Mouse (Mus musculus): Measurements from ENCODE around the gene Krt14. TPM values are rescaled to one million over a fixed set of nuclear protein-coding genes. Genes with fewer than 3 reads are reported as not detected.

The Krt14 gene
- polyA plus RNA-seq, 1 experiment, result 9.9 TPM

DNA sequence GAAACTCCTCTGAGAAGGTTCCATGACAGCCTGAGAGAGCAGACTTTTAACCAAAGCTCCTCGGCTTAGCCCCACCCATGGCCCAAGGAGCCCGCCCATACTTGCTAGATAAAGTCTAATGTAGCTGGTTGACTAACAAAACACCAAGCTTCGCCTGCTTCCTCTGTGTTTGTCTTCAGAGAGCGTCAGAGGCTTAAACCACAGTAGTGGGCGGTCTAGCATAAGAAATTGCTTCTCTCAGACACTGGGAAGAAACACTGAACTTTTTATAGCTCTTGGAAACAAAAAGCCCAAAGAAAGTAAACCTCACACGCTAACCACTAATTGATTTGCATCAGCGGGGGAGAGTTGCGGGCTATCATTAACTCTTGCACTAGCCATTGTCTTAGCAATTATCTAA is 14.4 kb upstream of the Krt14 start:
- peak overlapping the region; percentile 28 for H3K4me2 ChIP-seq (ENCODE audit: low read depth)
- no peak overlapping the region for H3K4me3 ChIP-seq
- no peak overlapping the region for H3ac ChIP-seq (ENCODE audit: control insufficient read depth, insufficient read length)
- H3K36me3 ChIP-seq (ENCODE audit: control insufficient read depth, insufficient read depth), result no peaks in the 10 kb centered on the region
- no peaks in the 10 kb centered on the region for H3K27me3 ChIP-seq (ENCODE audit: control insufficient read depth, insufficient read depth, insufficient read length)
- no peaks in the 10 kb centered on the region for H3K79me2 ChIP-seq (ENCODE audit: control insufficient read depth, insufficient read depth)
- TF ChIP-seq REST (IDR thresholded peaks at IDR 0.05; ENCODE audit: insufficient read depth, insufficient read length) (no peak), POLR2A (IDR thresholded peaks at IDR 0.05; ENCODE audit: insufficient read length, low read depth) (no peak), MAX (IDR thresholded peaks at IDR 0.05; ENCODE audit: low read depth) (no peak), SRF (IDR thresholded peaks at IDR 0.05; ENCODE audit: control insufficient read depth, insufficient read length, low read depth) (no peak), USF1 (IDR thresholded peaks at IDR 0.05; ENCODE audit: low read depth) (no peak), TCF3 (IDR thresholded peaks at IDR 0.05; ENCODE audit: insufficient read length, low read depth) (no peak), POLR2AphosphoS2 (IDR thresholded peaks at IDR 0.05; ENCODE audit: insufficient read length, low read depth) (no peak), MYOG (IDR thresholded peaks at IDR 0.05; ENCODE audit: control insufficient read depth in 1 of 3, insufficient read depth in 1 of 3, insufficient read length in 2 of 3, low read depth in 2 of 3) (no peak), E2F4 (IDR thresholded peaks at IDR 0.05; ENCODE audit: insufficient read depth) (no peak), CEBPB (IDR thresholded peaks at IDR 0.05; ENCODE audit: insufficient read depth, poor library complexity, severe bottlenecking) (no peak), MYOD1 (IDR thresholded peaks at IDR 0.05; ENCODE audit: control insufficient read depth in 1 of 3, insufficient read length in 2 of 3, low read depth in 2 of 3) (no peak), TCF12 (IDR thresholded peaks at IDR 0.05; ENCODE audit: insufficient read depth, poor library complexity, severe bottlenecking) (no peak)

- no peaks in the 10 kb centered on the region for H3K27me3 ChIP-seq (ENCODE audit: control insufficient read depth, insufficient read depth, insufficient read length)
- H3K36me3 ChIP-seq (ENCODE audit: control insufficient read depth, insufficient read depth), result no peaks in the 10 kb centered on the region
These were observed 12.0 kb upstream of the Krt14 start for GRCm38 (mm10) chr11:100219304-100219703.

DNA sequence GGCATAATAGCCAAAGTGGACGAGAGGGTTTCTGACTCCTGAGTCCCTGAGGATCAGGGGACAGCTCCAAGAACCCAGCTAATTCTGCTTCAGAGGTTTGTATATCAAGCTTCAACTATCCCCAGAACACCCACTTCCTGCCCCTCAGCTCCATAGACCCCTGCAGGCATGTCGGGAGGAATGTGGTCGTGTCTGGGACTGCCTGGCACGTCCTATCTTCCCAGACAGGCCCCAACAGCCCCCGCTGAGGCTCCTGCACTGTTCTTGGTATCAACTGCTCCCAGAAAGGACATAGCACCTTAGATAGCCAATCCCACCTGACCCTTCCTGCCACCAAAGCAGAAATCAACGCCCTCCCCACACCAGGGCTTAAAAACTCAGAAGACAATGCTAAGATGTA is 1.2 kb upstream of the Krt14 start:
- no peak overlapping the region for H3ac ChIP-seq (ENCODE audit: control insufficient read depth, insufficient read length)
- no peak for TF ChIP-seq POLR2AphosphoS2 (IDR thresholded peaks at IDR 0.05; ENCODE audit: insufficient read length, low read depth)
- TF ChIP-seq TCF12 (IDR thresholded peaks at IDR 0.05; ENCODE audit: insufficient read depth, poor library complexity, severe bottlenecking), result no peak
- no peak for TF ChIP-seq USF1 (IDR thresholded peaks at IDR 0.05; ENCODE audit: low read depth)
- no peak for TF ChIP-seq REST (IDR thresholded peaks at IDR 0.05; ENCODE audit: insufficient read depth, insufficient read length)
- TF ChIP-seq TCF3 (IDR thresholded peaks at IDR 0.05; ENCODE audit: insufficient read length, low read depth), result no peak
- TF ChIP-seq MAX (IDR thresholded peaks at IDR 0.05; ENCODE audit: low read depth), result no peak
- no peak for TF ChIP-seq CEBPB (IDR thresholded peaks at IDR 0.05; ENCODE audit: insufficient read depth, poor library complexity, severe bottlenecking)
- TF ChIP-seq MYOD1 (IDR thresholded peaks at IDR 0.05; ENCODE audit: control insufficient read depth in 1 of 3, insufficient read length in 2 of 3, low read depth in 2 of 3), result no peak
- no peak for TF ChIP-seq E2F4 (IDR thresholded peaks at IDR 0.05; ENCODE audit: insufficient read depth)
- no peak for TF ChIP-seq SRF (IDR thresholded peaks at IDR 0.05; ENCODE audit: control insufficient read depth, insufficient read length, low read depth)
- TF ChIP-seq POLR2A (IDR thresholded peaks at IDR 0.05; ENCODE audit: insufficient read length, low read depth), result no peak
- no peak for TF ChIP-seq MYOG (IDR thresholded peaks at IDR 0.05; ENCODE audit: control insufficient read depth in 1 of 3, insufficient read depth in 1 of 3, insufficient read length in 2 of 3, low read depth in 2 of 3)
- no peaks in the 10 kb centered on the region for H3K27me3 ChIP-seq (ENCODE audit: control insufficient read depth, insufficient read depth, insufficient read length)
- no peaks in the 10 kb centered on the region for H3K79me2 ChIP-seq (ENCODE audit: control insufficient read depth, insufficient read depth)
- no peak overlapping the region for H3K4me3 ChIP-seq
- peak overlapping the region; percentile 29 for H3K4me2 ChIP-seq (ENCODE audit: low read depth)
- H3K36me3 ChIP-seq (ENCODE audit: control insufficient read depth, insufficient read depth), result no peaks in the 10 kb centered on the region

More at GRCm38 (mm10) chr11:100219304-100219703, 12.0 kb upstream of the Krt14 start:
- Histone ChIP-seq H3ac (ENCODE audit: control insufficient read depth, insufficient read length) (no peak overlapping the region), H3K4me3 (no peak overlapping the region), H3K79me2 (ENCODE audit: control insufficient read depth, insufficient read depth) (no peaks in the 10 kb centered on the region), H3K4me2 (ENCODE audit: low read depth) (no peak overlapping the region)
- TF ChIP-seq POLR2AphosphoS2 (IDR thresholded peaks at IDR 0.05; ENCODE audit: insufficient read length, low read depth) (no peak), POLR2A (IDR thresholded peaks at IDR 0.05; ENCODE audit: insufficient read length, low read depth) (no peak), MYOD1 (IDR thresholded peaks at IDR 0.05; ENCODE audit: control insufficient read depth in 1 of 3, insufficient read length in 2 of 3, low read depth in 2 of 3) (no peak), E2F4 (IDR thresholded peaks at IDR 0.05; ENCODE audit: insufficient read depth) (no peak), TCF3 (IDR thresholded peaks at IDR 0.05; ENCODE audit: insufficient read length, low read depth) (no peak)

DNA sequence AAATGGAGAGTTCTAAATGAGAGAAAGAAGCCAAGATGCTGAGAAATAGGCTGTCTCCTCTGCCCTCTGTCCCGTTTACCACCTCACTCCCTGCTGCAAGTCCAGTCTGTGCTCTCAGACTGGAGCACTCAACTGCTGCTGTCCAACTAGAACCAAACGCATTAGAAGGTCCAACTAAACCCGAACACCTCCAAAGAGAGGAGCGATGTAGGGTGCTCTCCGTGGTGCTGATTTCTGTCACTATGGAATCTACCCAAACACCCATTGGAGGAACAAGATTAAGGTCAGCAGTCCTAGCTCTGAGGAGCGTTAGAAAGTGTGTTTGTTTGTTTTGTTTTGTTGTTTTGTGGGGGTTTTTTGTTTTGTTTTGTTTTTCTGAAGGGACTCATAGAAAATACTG is 3.9 kb downstream of the Krt14 start:
- Histone ChIP-seq H3K79me2 (ENCODE audit: control insufficient read depth, insufficient read depth) (no peaks in the 10 kb centered on the region), H3K27me3 (ENCODE audit: control insufficient read depth, insufficient read depth, insufficient read length) (no peaks in the 10 kb centered on the region), H3ac (ENCODE audit: control insufficient read depth, insufficient read length) (no peak overlapping the region), H3K4me2 (ENCODE audit: low read depth) (no peak overlapping the region), H3K36me3 (ENCODE audit: control insufficient read depth, insufficient read depth) (no peaks in the 10 kb centered on the region), H3K4me3 (no peak overlapping the region)
- TF ChIP-seq REST (IDR thresholded peaks at IDR 0.05; ENCODE audit: insufficient read depth, insufficient read length) (peak; percentile 86), MYOG (IDR thresholded peaks at IDR 0.05; ENCODE audit: control insufficient read depth in 1 of 3, insufficient read depth in 1 of 3, insufficient read length in 2 of 3, low read depth in 2 of 3) (no peak), E2F4 (IDR thresholded peaks at IDR 0.05; ENCODE audit: insufficient read depth) (no peak), MAX (IDR thresholded peaks at IDR 0.05; ENCODE audit: low read depth) (peak; percentile 42), SRF (IDR thresholded peaks at IDR 0.05; ENCODE audit: control insufficient read depth, insufficient read length, low read depth) (no peak), MYOD1 (IDR thresholded peaks at IDR 0.05; ENCODE audit: control insufficient read depth in 1 of 3, insufficient read length in 2 of 3, low read depth in 2 of 3) (no peak), POLR2AphosphoS2 (IDR thresholded peaks at IDR 0.05; ENCODE audit: insufficient read length, low read depth) (no peak), USF1 (IDR thresholded peaks at IDR 0.05; ENCODE audit: low read depth) (no peak), TCF12 (IDR thresholded peaks at IDR 0.05; ENCODE audit: insufficient read depth, poor library complexity, severe bottlenecking) (no peak)

- no peaks in the 10 kb centered on the region for H3K36me3 ChIP-seq (ENCODE audit: control insufficient read depth, insufficient read depth)
- H3K79me2 ChIP-seq (ENCODE audit: control insufficient read depth, insufficient read depth), result no peaks in the 10 kb centered on the region
- no peak overlapping the region for H3K4me3 ChIP-seq
- TF ChIP-seq TCF12 (IDR thresholded peaks at IDR 0.05; ENCODE audit: insufficient read depth, poor library complexity, severe bottlenecking) (no peak), SRF (IDR thresholded peaks at IDR 0.05; ENCODE audit: control insufficient read depth, insufficient read length, low read depth) (no peak), MYOD1 (IDR thresholded peaks at IDR 0.05; ENCODE audit: control insufficient read depth in 1 of 3, insufficient read length in 2 of 3, low read depth in 2 of 3) (no peak), REST (IDR thresholded peaks at IDR 0.05; ENCODE audit: insufficient read depth, insufficient read length) (no peak), POLR2AphosphoS2 (IDR thresholded peaks at IDR 0.05; ENCODE audit: insufficient read length, low read depth) (no peak), MYOG (IDR thresholded peaks at IDR 0.05; ENCODE audit: control insufficient read depth in 1 of 3, insufficient read depth in 1 of 3, insufficient read length in 2 of 3, low read depth in 2 of 3) (no peak), TCF3 (IDR thresholded peaks at IDR 0.05; ENCODE audit: insufficient read length, low read depth) (no peak), MAX (IDR thresholded peaks at IDR 0.05; ENCODE audit: low read depth) (no peak), POLR2A (IDR thresholded peaks at IDR 0.05; ENCODE audit: insufficient read length, low read depth) (no peak), E2F4 (IDR thresholded peaks at IDR 0.05; ENCODE audit: insufficient read depth) (no peak), USF1 (IDR thresholded peaks at IDR 0.05; ENCODE audit: low read depth) (no peak), CEBPB (IDR thresholded peaks at IDR 0.05; ENCODE audit: insufficient read depth, poor library complexity, severe bottlenecking) (no peak)
- H3ac ChIP-seq (ENCODE audit: control insufficient read depth, insufficient read length), result no peak overlapping the region
- H3K27me3 ChIP-seq (ENCODE audit: control insufficient read depth, insufficient read depth, insufficient read length), result no peaks in the 10 kb centered on the region
- no peak overlapping the region for H3K4me2 ChIP-seq (ENCODE audit: low read depth)
These were observed 4.4 kb downstream of the Krt14 start for GRCm38 (mm10) chr11:100202906-100203305.
